Mouse (Mus musculus): Measurements from ENCODE around the gene Arid1b.

The Arid1b gene

GRCm38 (mm10) chr17:5218955-5219557 is 224.9 kb downstream of the Arid1b start:
- peak; percentile 46 to 49 for DNase-seq

- DNase-seq, result peak; percentile 79 to 81
Observed at GRCm38 (mm10) chr17:5221041-5221440, 226.9 kb downstream of the Arid1b start.

- DNase-seq, result peak; percentile 45 to 54
Observed at GRCm38 (mm10) chr17:5221558-5221957, 227.4 kb downstream of the Arid1b start.

- no peak for DNase-seq
Observed at GRCm38 (mm10) chr17:5222827-5223226, 228.7 kb downstream of the Arid1b start.

GRCm38 (mm10) chr17:5224932-5225331 is 230.8 kb downstream of the Arid1b start:
- no peak for DNase-seq

GRCm38 (mm10) chr17:5227136-5227535 is 233.0 kb downstream of the Arid1b start:
- no peak for DNase-seq

- peak; percentile 88 to 91 for DNase-seq
Observed at GRCm38 (mm10) chr17:5227950-5228615, 234.0 kb downstream of the Arid1b start.

GRCm38 (mm10) chr17:5228616-5229250 is 234.6 kb downstream of the Arid1b start:
- DNase-seq, result no peak

GRCm38 (mm10) chr17:5230063-5230462 is 235.9 kb downstream of the Arid1b start:
- DNase-seq, result no peak

GRCm38 (mm10) chr17:5232180-5232579 is 238.0 kb downstream of the Arid1b start:
- DNase-seq, result no peak

- no peak for DNase-seq
Observed at GRCm38 (mm10) chr17:5233991-5234390, 239.9 kb downstream of the Arid1b start.

- DNase-seq, result no peak
Observed at GRCm38 (mm10) chr17:5235057-5235456, 240.9 kb downstream of the Arid1b start.

- no peak for DNase-seq
Observed at GRCm38 (mm10) chr17:5237765-5238164, 243.6 kb downstream of the Arid1b start.

GRCm38 (mm10) chr17:5238387-5239245 is 244.5 kb downstream of the Arid1b start:
- no peak for DNase-seq

- peak; percentile 57 to 59 for DNase-seq
Observed at GRCm38 (mm10) chr17:5244526-5244925, 250.4 kb downstream of the Arid1b start.

- DNase-seq, result peak; percentile 63 to 70
Observed at GRCm38 (mm10) chr17:5246688-5247087, 252.6 kb downstream of the Arid1b start.

GRCm38 (mm10) chr17:5247247-5247646 is 253.1 kb downstream of the Arid1b start:
- peak; percentile 46 to 54 for DNase-seq

- peak; percentile 56 to 65 for DNase-seq
Observed at GRCm38 (mm10) chr17:5247737-5248136, 253.6 kb downstream of the Arid1b start.

- DNase-seq, result peak; percentile 91 to 94
Observed at GRCm38 (mm10) chr17:5248957-5249656, 255.0 kb downstream of the Arid1b start.

- DNase-seq, result peak; percentile 56 to 62
Observed at GRCm38 (mm10) chr17:5249681-5250180, 255.6 kb downstream of the Arid1b start.

GRCm38 (mm10) chr17:5252436-5252835 is 258.3 kb downstream of the Arid1b start:
- peak; percentile 90 to 91 for DNase-seq

Data from cerebellum, postnatal 10 days (tissue).